ENCODE assay signal across 24 mouse cellular contexts in genomic region chr8:127281035-127281434, GRCm38 (mm10).
A peak's percentile ranks its signal among the peaks of the same experiment; 100 is the strongest.
DNase-seq lines count a peak whose midpoint lies in the region; ATAC-seq lines count a peak whose summit lies in the region.
"Had no signal": no experiment of that assay in that cellular context is flagged by ENCODE, and none has a peak within 500 bp of the region (broad histone marks: within the 10 kb centered on the region; RNA-seq: fewer than 3 reads in every experiment).

No protein-coding gene starts in this region.

- no peak overlapping the region for H3K4me3 ChIP-seq in hindbrain, embryonic 13.5 days
- H3K4me3 ChIP-seq in hindbrain, embryonic 16.5 days (ENCODE audit: low read length), result no peak overlapping the region
- H3K4me3 ChIP-seq in midbrain, embryonic 15.5 days, result no peak overlapping the region
- no peak overlapping the region for H3K4me3 ChIP-seq in midbrain, embryonic 16.5 days (ENCODE audit: low read depth, low read length)
- H3K4me3 ChIP-seq in forebrain, embryonic 16.5 days (replicated peaks; ENCODE audit: low read length), result no peak overlapping the region
- H3K4me3 ChIP-seq: heart, embryonic 10.5 days; heart, embryonic 15.5 days; hindbrain, embryonic 12.5 days; left cerebral cortex, adult 2 months; limb, embryonic 12.5 days; liver, embryonic 15.5 days; megakaryocyte, embryonic 14.5 days; stomach, embryonic 15.5 days had no signal

- peaks cover 23% of the 10 kb centered on the region for H3K4me1 ChIP-seq in hindbrain, embryonic 13.5 days (replicated peaks)
- H3K4me1 ChIP-seq in hindbrain, embryonic 16.5 days (ENCODE audit: control insufficient read depth, insufficient read depth, low read depth, low read length), result no peaks in the 10 kb centered on the region; the same call in 1 of the 2 replicates
- H3K4me1 ChIP-seq in midbrain, embryonic 15.5 days, result peaks cover 14% of the 10 kb centered on the region
- peaks cover 9% of the 10 kb centered on the region; the same call in 1 of the 2 replicates for H3K4me1 ChIP-seq in midbrain, embryonic 16.5 days (ENCODE audit: control insufficient read depth, insufficient read depth, low read length)
- peaks cover 11% of the 10 kb centered on the region for H3K4me1 ChIP-seq in forebrain, embryonic 16.5 days (replicated peaks; ENCODE audit: control insufficient read depth, insufficient read depth, low read length)
- H3K4me1 ChIP-seq: hindbrain, embryonic 12.5 days; limb, embryonic 12.5 days; liver, embryonic 15.5 days; megakaryocyte, embryonic 14.5 days; stomach, embryonic 15.5 days had no signal

- no peak overlapping the region for H3K4me2 ChIP-seq in hindbrain, embryonic 13.5 days
- no peak overlapping the region for H3K4me2 ChIP-seq in hindbrain, embryonic 16.5 days (ENCODE audit: low read length)
- no peak overlapping the region for H3K4me2 ChIP-seq in midbrain, embryonic 15.5 days
- H3K4me2 ChIP-seq in midbrain, embryonic 16.5 days (ENCODE audit: low read length), result no peak overlapping the region
- no peak overlapping the region for H3K4me2 ChIP-seq in forebrain, embryonic 16.5 days (ENCODE audit: low read length)
- H3K4me2 ChIP-seq: heart, embryonic 15.5 days; hindbrain, embryonic 12.5 days; limb, embryonic 12.5 days; liver, embryonic 15.5 days; lung, embryonic 14.5 days; stomach, embryonic 15.5 days had no signal

- ATAC-seq in hindbrain, embryonic 13.5 days (ENCODE audit: low FRiP score), result 0 out of 2 replicates have a peak, but pooled peaks have one; percentile 24
- ATAC-seq in hindbrain, embryonic 16.5 days, result no peak
- no peak for ATAC-seq in midbrain, embryonic 15.5 days (replicated peaks)
- no peak for ATAC-seq in midbrain, embryonic 16.5 days
- 0 out of 2 replicates have a peak, but pooled peaks have one; percentile 9 for ATAC-seq in forebrain, embryonic 16.5 days
- ATAC-seq: inflammation-experienced regulatory T-cells, adult 6 months had no signal

- no peaks in the 10 kb centered on the region for H3K9me3 ChIP-seq in hindbrain, embryonic 13.5 days
- H3K9me3 ChIP-seq in hindbrain, embryonic 16.5 days (ENCODE audit: control insufficient read depth, low read length), result no peaks in the 10 kb centered on the region
- no peaks in the 10 kb centered on the region for H3K9me3 ChIP-seq in midbrain, embryonic 15.5 days
- no peaks in the 10 kb centered on the region for H3K9me3 ChIP-seq in midbrain, embryonic 16.5 days (replicated peaks; ENCODE audit: control insufficient read depth, low read length, poor library complexity, severe bottlenecking)
- H3K9me3 ChIP-seq in forebrain, embryonic 16.5 days (ENCODE audit: control insufficient read depth, low read length), result no peaks in the 10 kb centered on the region
- H3K9me3 ChIP-seq: heart, embryonic 10.5 days; heart, embryonic 15.5 days; liver, embryonic 15.5 days; stomach, embryonic 15.5 days had no signal

- DNase-seq in lung, postnatal 14 days, result no peak
- DNase-seq: adrenal gland, adult 2 months; adrenal gland, postnatal 36 days; B cell, adult 2 months; cerebellum, adult 2 months; cerebellum, postnatal 14 days; kidney, adult 11 months; kidney, postnatal 14 days; lung, embryonic 14.5 days; right cerebral cortex, postnatal 25 days had no signal

- 43% methylated on average over 4 of the region's 4 CpGs for WGBS in hindbrain, embryonic 13.5 days
- 54% methylated on average over 4 of the region's 4 CpGs for WGBS in hindbrain, embryonic 16.5 days
- WGBS in midbrain, embryonic 15.5 days, result 54% methylated on average over 4 of the region's 4 CpGs
- 58% methylated on average over 4 of the region's 4 CpGs for WGBS in midbrain, embryonic 16.5 days
- 40% methylated on average over 4 of the region's 4 CpGs for WGBS in forebrain, embryonic 16.5 days

- H3K36me3 ChIP-seq in hindbrain, embryonic 13.5 days, result no peaks in the 10 kb centered on the region
- no peaks in the 10 kb centered on the region for H3K36me3 ChIP-seq in hindbrain, embryonic 16.5 days (ENCODE audit: control insufficient read depth, insufficient read depth, low read length)
- H3K36me3 ChIP-seq in midbrain, embryonic 15.5 days (replicated peaks), result no peaks in the 10 kb centered on the region
- H3K36me3 ChIP-seq in midbrain, embryonic 16.5 days (ENCODE audit: control insufficient read depth, insufficient read depth, low read length), result no peaks in the 10 kb centered on the region
- H3K36me3 ChIP-seq in forebrain, embryonic 16.5 days (ENCODE audit: control insufficient read depth, insufficient read depth), result no peaks in the 10 kb centered on the region
- H3K36me3 ChIP-seq: hindbrain, embryonic 12.5 days; liver, embryonic 15.5 days; stomach, embryonic 15.5 days had no signal

- no peaks in the 10 kb centered on the region for H3K27me3 ChIP-seq in hindbrain, embryonic 13.5 days
- no peaks in the 10 kb centered on the region for H3K27me3 ChIP-seq in hindbrain, embryonic 16.5 days (replicated peaks; ENCODE audit: control insufficient read depth, insufficient read depth, low read length)
- no peaks in the 10 kb centered on the region for H3K27me3 ChIP-seq in midbrain, embryonic 15.5 days (replicated peaks)
- H3K27me3 ChIP-seq in midbrain, embryonic 16.5 days (ENCODE audit: control insufficient read depth, insufficient read depth, low read depth, low read length), result no peaks in the 10 kb centered on the region
- no peaks in the 10 kb centered on the region for H3K27me3 ChIP-seq in forebrain, embryonic 16.5 days (replicated peaks; ENCODE audit: control insufficient read depth, insufficient read depth, low read length)
- H3K27me3 ChIP-seq: heart, embryonic 15.5 days; hindbrain, embryonic 12.5 days; limb, embryonic 12.5 days; liver, embryonic 15.5 days; megakaryocyte, embryonic 14.5 days; stomach, embryonic 15.5 days had no signal

- no peak overlapping the region for H3K9ac ChIP-seq in hindbrain, embryonic 13.5 days
- H3K9ac ChIP-seq in hindbrain, embryonic 16.5 days (ENCODE audit: low read depth, low read length), result no peak overlapping the region
- H3K9ac ChIP-seq in midbrain, embryonic 15.5 days, result no peak overlapping the region
- no peak overlapping the region for H3K9ac ChIP-seq in midbrain, embryonic 16.5 days (ENCODE audit: low read depth, low read length)
- H3K9ac ChIP-seq in forebrain, embryonic 16.5 days (replicated peaks; ENCODE audit: low read depth, low read length), result no peak overlapping the region
- H3K9ac ChIP-seq: heart, embryonic 15.5 days; hindbrain, embryonic 12.5 days; limb, embryonic 12.5 days; liver, embryonic 15.5 days; lung, embryonic 14.5 days; stomach, embryonic 15.5 days had no signal

- H3K27ac ChIP-seq in hindbrain, embryonic 13.5 days, result peak overlapping the region; percentile 70
- H3K27ac ChIP-seq in hindbrain, embryonic 16.5 days (ENCODE audit: low read depth, low read length), result no peak overlapping the region; the same call in 1 of the 2 replicates
- peak overlapping the region; percentile 38; the same call in 1 of the 2 replicates for H3K27ac ChIP-seq in midbrain, embryonic 15.5 days
- H3K27ac ChIP-seq in midbrain, embryonic 16.5 days (ENCODE audit: low read length), result no peak overlapping the region
- 0 out of 2 replicates have a peak overlapping the region, but pooled peaks have one; percentile 8 for H3K27ac ChIP-seq in forebrain, embryonic 16.5 days (ENCODE audit: low read length)
- H3K27ac ChIP-seq: heart, embryonic 10.5 days; heart, embryonic 15.5 days; left cerebral cortex, adult 2 months; limb, embryonic 12.5 days; liver, embryonic 15.5 days; stomach, embryonic 15.5 days had no signal

Comparison
In these comparisons a context has a peak if more than half of its experiments do, and no peak if none do; other contexts are left out.
1. ATAC-seq: peak in hindbrain, embryonic 13.5 days (single experiment) and forebrain, embryonic 16.5 days (single experiment); none in hindbrain, embryonic 16.5 days (single experiment), midbrain, embryonic 15.5 days (single experiment) and midbrain, embryonic 16.5 days (single experiment).
2. H3K27ac ChIP-seq: peak in hindbrain, embryonic 13.5 days (single experiment), midbrain, embryonic 15.5 days (single experiment) and forebrain, embryonic 16.5 days (single experiment); none in hindbrain, embryonic 16.5 days (single experiment) and midbrain, embryonic 16.5 days (single experiment).